Mouse (Mus musculus) mature B cell (primary cell): ENCODE data around the gene Kpna2.

Experiments used
- in situ Hi-C: fragments of 300-500 bp; cut with MboI; formaldehyde crosslinking; loops from 2 replicates; pipeline ENCODE4 v1.14.3; 2019

Kpna2 gene

DNA sequence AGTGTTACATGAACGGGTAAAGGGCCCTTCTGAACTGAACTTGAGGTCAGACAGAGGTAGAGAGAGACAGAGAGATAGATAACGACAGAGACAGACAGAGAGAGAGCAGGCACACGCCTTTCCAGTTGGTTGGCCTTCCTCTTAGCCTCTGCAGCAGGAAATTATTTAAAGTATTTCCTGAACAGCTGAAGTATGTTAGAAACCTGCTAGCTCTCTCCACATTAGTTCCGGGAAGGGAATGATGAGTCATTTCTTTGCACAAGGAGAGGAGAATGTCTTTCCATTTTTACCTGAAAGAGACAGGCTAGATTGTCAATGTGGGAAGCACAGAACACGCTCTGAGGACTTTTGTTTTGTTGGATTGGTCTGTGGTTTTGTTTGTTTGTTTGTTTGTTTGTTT lies 17.0 kb downstream of the Kpna2 start:
- in situ Hi-C loops, result no loop called here

DNA sequence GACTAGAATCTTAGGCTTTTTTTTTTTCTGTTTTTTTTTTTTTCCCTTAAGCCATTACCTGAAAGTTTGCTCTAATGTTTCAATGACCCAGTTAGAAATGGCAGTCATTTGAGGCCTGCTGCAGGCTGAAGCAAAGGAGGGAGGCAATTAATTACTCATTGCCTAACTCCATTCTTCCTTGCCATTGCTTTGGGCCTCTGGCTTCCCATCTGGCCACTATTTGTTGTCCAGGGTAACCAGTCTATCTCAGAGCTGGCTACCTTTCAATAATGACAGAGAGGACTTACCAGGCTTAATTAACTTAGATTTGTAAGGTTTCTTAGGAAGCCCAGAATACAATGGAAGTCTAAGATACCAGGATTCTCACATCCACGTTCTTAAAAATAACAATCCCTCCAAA lies 17.6 kb downstream of the Kpna2 start:
- in situ Hi-C loops, result no loop called here

DNA sequence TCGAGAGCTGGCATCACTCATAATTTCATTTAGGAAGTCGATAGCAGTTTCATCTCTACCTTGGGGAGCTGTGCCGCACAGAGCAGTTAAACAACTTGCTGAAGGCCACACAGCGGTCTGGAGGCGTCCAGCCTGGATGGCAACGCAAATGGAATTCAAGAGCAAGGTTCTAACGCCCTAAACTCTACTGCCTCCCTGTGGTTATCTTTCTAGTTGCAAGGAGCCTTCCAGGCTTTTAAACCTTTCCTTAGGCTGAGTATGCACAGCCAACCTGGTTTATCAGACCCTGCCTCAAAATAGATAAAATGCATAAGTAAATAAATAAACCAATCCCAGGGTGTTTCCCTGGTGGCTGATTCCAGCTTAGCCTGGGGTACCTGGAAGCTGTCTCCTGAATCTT lies 18.9 kb downstream of the Kpna2 start:
- in situ Hi-C loops, result no loop called here

DNA sequence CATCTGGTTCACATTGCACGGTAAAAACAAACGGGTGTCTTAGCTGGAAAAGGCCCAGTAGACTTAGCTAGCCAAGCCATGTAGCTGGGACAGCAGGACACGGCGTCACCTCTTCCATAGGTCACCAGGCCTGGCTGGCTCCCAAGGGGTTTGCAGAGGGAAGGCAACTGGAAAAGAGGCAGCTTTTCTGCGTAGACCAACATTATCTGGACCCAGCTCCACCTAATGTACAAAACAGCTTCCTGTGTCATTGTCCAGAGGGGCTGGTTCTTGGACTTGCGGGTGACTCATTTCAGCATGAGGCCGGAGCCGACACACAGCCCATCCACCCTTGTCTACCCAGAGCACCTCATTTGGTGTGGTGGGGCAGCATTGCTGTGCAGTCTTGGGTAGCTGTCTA lies 23.1 kb downstream of the Kpna2 start:
- in situ Hi-C loops, result loop anchor here (10.0 kb wide), 1 partner anchor 131 kb away; no protein-coding TSS in a partner anchor

DNA sequence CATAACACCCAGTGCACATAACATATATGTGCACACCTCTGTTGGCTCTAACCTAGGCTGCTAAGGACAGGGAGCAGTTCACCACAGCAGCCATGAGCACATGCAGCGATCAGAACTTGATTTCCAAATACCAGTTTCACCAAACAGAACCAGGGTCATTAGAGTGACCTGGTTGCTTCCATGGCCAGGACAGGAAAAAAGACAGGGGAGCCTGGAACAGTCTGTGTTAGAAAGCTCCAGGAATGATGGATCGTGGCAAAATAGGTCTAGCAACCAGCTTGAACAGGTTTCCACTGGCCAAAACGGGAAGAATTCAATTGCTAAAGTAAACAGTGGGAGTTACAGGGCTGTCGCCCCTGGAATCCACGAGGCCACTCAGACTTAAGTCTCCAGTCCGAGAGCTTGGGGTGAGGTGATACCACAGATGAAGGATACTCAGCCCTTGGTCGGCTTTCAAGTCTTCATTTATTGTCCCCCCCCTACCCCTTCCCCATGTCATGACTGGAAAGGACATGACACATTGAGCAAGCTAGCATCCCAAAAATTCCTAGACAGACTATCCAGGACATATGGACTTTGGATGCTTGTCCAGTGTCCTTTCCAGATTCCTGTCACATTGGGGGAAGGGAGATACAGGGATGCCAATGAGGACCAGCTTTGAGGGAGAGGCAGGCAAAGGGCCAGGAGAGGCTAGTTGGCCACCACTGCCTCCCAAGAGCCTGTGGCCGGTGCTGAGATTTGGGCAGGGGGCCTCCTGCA lies 23.7 kb downstream of the Kpna2 start:
- in situ Hi-C loops, result loop anchor here (10.0 kb wide), 1 partner anchor 131 kb away; no protein-coding TSS in a partner anchor

DNA sequence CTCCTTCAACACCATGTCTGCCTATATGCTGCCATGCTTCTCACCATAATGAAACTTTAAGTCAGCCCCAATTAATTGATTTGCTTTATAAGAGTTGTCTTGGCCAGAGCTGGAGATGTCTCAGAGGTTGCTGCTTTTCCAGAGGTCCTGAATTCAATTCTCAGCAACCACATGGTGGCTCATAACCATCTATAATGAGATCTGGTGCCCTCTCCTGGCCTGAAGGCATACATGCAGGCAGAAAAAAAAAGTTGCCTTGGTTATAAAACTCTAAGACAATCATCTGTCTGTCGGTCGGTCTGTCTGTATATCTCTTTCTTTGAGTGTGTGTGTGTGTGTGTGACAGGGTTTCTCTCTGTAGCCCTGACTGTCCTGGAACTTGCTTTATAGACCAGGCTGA lies 24.9 kb downstream of the Kpna2 start:
- in situ Hi-C loops, result loop anchor here (10.0 kb wide), 1 partner anchor 130 kb away; no protein-coding TSS in a partner anchor

DNA sequence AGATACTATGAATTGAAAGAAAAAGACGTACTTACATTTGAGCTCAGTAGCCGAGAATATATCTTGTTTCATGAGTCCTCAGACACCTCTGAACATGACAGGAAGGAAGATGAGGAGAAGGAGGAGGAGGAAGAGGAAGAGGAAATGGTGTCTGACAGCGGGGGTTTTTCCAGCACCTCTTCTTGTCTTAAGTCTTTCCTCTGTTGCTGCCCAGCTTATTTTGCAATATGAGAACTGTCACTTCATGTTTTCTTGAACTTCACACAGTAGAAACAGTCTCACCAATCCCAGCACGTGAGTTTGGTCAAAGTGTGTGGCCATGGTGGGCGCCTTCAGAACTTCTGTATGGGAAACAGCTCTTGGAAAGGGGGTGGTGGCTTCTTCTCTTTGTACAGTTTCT lies 26.3 kb downstream of the Kpna2 start:
- in situ Hi-C loops, result loop anchor here (10.0 kb wide), 1 partner anchor 128 kb away; no protein-coding TSS in a partner anchor

DNA sequence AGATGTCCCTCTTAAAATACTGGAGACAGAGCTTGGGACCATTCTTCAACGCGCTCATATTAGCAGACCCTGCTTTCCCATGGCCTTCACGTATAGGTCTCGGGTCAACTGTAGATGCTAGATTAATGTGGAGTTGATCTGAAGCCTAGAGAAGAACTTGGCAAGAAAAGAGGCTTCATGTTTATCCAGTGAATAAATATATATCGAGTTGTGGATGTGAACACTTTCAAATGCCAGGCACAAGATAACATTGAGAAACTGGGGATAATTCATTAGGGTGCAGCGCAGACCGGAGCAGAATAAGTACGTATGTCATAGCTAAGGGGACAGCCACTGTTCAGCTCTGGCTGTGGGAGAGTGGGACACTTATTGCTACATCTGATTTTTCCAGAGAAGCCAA lies 29.5 kb downstream of the Kpna2 start:
- in situ Hi-C loops, result loop anchor here (10.0 kb wide), 1 partner anchor 125 kb away; no protein-coding TSS in a partner anchor

DNA sequence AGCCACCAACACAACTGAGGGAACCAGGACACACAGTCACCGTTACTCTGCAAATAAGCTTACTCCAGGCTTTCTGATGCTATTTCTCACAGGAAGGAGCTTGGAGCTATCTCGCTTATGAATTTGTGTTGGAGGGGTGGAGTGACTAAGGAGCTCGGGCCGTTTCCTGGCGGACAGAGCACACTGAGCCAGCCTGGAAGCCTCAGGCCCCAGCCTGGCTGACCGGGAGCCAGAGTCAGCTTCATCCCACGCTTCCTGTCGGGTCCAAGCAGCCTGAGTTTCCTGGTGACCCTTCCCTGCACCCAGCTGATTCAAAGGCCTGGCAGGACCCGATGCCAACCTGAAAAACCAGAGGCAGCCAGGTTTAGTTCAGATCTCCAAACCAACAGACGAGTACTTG lies 31.7 kb downstream of the Kpna2 start:
- in situ Hi-C loops, result no loop called here

DNA sequence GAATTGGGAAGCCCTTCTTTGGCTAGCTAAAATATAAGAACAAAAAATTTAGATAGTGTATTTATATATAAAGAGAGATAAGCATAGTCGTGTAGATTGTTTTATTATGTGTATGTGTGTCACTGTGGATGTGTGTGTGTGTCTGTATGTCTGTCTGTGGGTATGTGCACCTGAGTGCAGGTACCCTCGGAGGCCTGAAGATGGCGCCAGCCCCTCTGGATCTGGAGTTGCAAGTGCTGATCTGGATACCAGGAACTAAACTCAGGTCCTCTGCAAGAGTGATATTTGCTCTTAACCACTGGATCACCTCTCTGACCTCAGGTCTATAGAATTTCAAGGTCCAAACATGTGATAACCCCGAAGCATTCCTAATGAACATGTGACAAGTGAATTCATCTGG lies 33.5 kb downstream of the Kpna2 start:
- in situ Hi-C loops, result no loop called here

DNA sequence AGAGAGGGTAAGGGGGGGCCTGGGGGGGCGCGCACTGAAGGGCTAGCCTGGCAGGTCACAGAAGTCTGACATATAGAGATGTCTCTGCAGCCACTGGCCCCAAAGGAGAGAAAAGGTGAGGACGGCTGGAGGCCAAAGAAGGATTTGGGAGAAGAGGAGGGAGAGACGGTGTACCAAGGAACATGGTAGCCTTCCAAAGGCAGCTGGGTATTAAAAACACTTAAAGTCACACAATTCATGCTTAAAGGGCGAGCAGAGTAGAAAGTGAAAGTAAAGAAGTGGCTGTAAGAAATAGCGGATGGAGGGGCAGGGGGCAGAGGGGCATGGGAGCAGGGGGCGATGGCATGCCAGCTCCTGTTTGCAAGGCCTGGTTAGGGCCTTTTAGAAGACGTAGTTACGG lies 37.0 kb downstream of the Kpna2 start:
- in situ Hi-C loops, result no loop called here

DNA sequence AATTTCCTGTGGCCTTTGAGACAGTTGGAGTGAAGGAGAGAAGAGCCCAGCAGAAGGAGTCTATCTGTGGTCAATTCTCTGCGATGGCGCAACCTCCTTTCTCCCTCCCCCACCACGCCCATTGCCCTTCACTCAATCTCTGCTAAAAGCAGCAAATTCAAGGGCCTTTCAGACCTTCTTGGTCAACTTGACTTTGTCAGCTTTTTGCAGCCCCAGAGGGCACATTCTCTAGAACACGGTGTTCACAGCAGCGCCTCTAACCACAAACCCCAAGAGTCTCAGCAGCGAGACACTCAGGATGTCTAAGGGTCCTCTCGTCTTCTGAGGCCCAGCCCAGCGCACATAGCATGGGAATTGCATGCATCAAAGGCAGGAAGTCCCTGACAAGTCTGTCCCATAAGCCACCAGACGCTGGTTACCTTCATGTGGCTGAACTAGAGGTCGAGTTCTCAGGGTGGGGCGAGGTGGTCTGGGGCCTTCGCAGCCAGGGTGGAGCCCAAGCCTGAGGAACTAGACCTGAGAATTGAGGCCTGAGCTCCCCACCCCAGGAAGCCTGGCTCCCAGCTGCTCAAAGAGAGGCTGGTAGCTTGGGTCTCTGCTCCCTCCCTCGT lies 37.8 kb downstream of the Kpna2 start:
- in situ Hi-C loops, result no loop called here

DNA sequence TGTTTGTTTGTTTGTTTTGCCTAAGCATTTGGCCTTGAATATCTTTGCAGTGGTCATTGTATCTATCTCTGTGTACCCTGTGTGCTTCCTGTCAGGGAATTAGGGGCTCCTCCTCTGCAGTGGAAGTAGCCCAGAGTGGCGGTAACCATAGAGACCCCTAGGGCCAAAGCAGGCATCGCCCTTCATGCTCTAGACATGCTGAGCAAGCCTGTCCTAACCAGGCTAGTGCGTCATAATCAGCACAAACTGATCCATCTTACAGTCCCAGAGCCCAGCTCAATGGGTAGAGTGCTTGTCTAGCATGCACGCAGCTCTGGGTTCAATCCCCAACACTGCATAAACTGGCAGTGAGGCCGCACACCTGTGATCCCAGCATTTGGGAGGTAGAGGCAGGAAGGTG lies 40.2 kb downstream of the Kpna2 start:
- in situ Hi-C loops, result no loop called here

DNA sequence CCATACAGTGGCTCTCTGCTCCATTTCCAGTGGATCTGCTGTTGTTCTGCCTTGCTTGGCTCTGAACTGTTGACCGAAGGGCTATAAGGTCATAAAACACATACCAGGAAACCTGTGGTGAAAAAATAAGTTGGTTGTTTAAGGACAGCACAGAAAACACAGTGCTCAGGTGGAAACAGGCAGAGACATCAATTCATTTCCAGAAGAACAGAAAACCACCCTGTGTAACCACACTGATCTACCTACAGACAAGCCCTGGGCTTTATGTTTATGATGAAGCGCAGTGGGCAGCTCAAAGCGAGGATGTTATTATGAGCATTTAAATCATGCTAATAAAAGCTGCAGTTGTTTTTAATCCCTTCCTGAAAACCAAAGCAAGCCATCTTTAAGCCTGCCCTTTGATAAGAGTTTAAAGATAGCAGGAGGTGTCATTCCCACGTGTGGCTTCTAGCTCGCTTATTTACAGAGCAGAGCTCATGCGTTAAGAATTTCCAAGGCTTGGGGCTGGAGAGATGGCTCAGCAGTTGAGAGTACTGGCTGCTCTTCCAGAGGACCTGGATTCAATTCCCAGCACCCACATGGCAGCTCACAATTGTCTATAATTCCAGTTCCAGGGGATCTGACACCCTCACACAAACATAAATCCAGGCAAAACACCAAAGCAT lies 40.8 kb downstream of the Kpna2 start:
- in situ Hi-C loops, result no loop called here

DNA sequence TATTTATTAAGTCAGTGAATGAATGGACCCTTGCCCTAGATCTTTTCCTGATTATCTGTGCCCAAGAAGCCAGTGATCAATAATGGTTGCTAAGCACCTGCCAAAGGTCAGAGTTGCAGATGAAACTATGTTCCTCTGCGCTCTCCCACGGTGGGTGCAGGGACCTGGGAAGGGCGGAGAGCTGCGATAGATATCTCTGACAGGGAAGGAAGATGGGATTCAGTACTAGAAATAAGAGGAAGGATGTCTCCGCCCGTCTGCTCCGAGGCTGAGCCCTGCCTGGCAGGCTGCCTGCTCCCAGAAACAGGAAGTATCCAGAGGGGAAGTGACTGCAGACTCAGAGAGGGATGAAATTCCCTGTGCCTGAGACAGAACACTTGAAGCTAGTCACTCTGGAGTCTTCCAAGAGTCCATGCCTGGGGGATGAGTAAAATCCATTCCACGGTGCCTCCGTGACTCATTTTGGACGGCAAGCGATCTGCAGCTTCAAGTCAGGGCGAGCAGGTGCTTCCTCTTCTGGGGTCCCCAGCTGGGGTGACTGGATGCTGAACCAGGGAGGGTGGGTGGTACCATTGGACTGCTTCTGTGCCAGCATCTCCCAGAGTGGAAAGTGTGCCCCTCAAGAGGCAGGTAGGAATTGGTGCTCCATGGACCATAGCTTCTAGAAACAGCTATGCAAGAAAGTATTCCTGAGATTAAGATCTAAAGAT lies 41.9 kb downstream of the Kpna2 start:
- in situ Hi-C loops, result no loop called here

DNA sequence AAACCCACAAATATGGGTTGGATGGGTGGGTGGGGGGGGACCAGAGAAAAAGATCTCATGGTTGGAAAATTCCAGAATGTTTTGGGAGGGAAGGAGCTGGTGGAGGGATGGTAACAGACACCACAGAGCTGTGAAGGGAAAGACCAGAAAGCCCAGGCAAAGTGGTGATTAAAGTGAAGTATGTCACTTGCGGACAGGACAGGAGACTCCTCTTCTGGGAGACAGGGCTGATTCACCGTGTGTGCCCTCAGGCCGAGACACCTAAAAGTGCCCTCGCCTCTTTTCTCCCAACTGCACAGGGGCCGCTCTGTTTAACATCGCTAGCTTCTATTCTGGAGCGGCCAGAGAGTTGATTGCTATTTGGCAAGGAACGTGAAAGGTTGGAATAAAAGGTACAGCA lies 44.8 kb downstream of the Kpna2 start:
- in situ Hi-C loops, result no loop called here

DNA sequence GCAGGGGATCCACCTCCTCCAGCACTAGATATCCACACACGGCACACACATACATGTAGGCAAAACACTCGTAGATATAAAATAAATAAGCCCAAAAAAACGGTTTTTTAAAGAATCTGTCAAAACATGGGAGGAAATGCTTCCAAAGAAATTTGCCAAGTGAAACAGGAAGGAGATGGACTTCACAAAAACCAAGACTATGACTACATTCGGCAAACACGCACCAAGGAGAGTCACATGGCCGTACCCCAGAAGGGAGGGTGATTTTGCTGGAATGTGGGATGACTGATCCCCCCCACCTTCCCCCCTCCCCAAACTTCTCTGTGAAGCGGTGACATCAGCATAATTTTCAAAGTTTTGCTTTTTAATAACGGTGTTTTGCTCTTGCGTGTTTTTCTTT lies 45.2 kb downstream of the Kpna2 start:
- in situ Hi-C loops, result no loop called here
